Mouse (Mus musculus) E14TG2a.4 (cell line): ENCODE measurements around the gene Simc1.

Experiments
- CTCF ChIP-seq: conservative IDR thresholded peaks from 2 replicates; pipeline ENCODE4 v1.5.1; 2014; ENCODE audit warnings: low read length
- NANOG ChIP-seq: IDR thresholded peaks from 2 replicates; pipeline ENCODE4 v1.6.1; 2014; ENCODE audit warnings: borderline replicate concordance, low read length, mixed read lengths
- POU5F1 ChIP-seq: IDR thresholded peaks from 2 replicates; pipeline ENCODE4 v1.6.1; 2014; ENCODE audit warnings: low read length, borderline replicate concordance

GRCm38 (mm10) chr13:54591776-54592356 is 88.3 kb downstream of the Simc1 start:
- no peak for TF ChIP-seq CTCF
- no peak for TF ChIP-seq NANOG
- TF ChIP-seq POU5F1: no peak
